Mouse (Mus musculus): ENCODE measurements around the gene Ankrd27. TPM values are rescaled to one million over a fixed set of nuclear protein-coding genes. Genes with fewer than 3 reads are reported as not detected.

Gene Ankrd27
- polyA plus RNA-seq, 1 experiment, result 65.3 TPM

GRCm38 (mm10) chr7:35594311-35594710 is 8.3 kb downstream of the Ankrd27 start:
- no peak for TF ChIP-seq POLR2A (IDR thresholded peaks at IDR 0.05; ENCODE audit: low read depth, low read length)
- no peak for TF ChIP-seq CTCF (IDR thresholded peaks at IDR 0.05; ENCODE audit: borderline replicate concordance, insufficient read depth, low read length)
- Histone ChIP-seq H3K4me1 (ENCODE audit: control insufficient read depth, insufficient read depth, low read length) (peaks cover 4% of the 10 kb centered on the region), H3K27ac (ENCODE audit: insufficient read depth, low read length) (no peak overlapping the region), H3K4me3 (ENCODE audit: insufficient read depth, low read length) (no peak overlapping the region)

GRCm38 (mm10) chr7:35599492-35599891 is 13.4 kb downstream of the Ankrd27 start:
- Histone ChIP-seq H3K27ac (ENCODE audit: insufficient read depth, low read length) (no peak overlapping the region), H3K4me1 (ENCODE audit: control insufficient read depth, insufficient read depth, low read length) (no peaks in the 10 kb centered on the region)
- TF ChIP-seq POLR2A (IDR thresholded peaks at IDR 0.05; ENCODE audit: low read depth, low read length) (no peak), CTCF (IDR thresholded peaks at IDR 0.05; ENCODE audit: borderline replicate concordance, insufficient read depth, low read length) (peak; percentile 52; the same call in 1 of the 2 replicates)

GRCm38 (mm10) chr7:35600031-35600430 is 14.0 kb downstream of the Ankrd27 start:
- H3K4me3 ChIP-seq (ENCODE audit: insufficient read depth, low read length), result no peak overlapping the region
- TF ChIP-seq POLR2A (IDR thresholded peaks at IDR 0.05; ENCODE audit: low read depth, low read length) (no peak), CTCF (IDR thresholded peaks at IDR 0.05; ENCODE audit: borderline replicate concordance, insufficient read depth, low read length) (no peak)
- H3K4me1 ChIP-seq (ENCODE audit: control insufficient read depth, insufficient read depth, low read length), result no peaks in the 10 kb centered on the region
- no peak overlapping the region for H3K27ac ChIP-seq (ENCODE audit: insufficient read depth, low read length)

More at GRCm38 (mm10) chr7:35599492-35599891, 13.4 kb downstream of the Ankrd27 start:
- no peak overlapping the region for H3K4me3 ChIP-seq (ENCODE audit: insufficient read depth, low read length)

GRCm38 (mm10) chr7:35601106-35601505 is 15.1 kb downstream of the Ankrd27 start:
- no peak overlapping the region for H3K4me3 ChIP-seq (ENCODE audit: insufficient read depth, low read length)
- no peak overlapping the region for H3K27ac ChIP-seq (ENCODE audit: insufficient read depth, low read length)
- no peak for TF ChIP-seq CTCF (IDR thresholded peaks at IDR 0.05; ENCODE audit: borderline replicate concordance, insufficient read depth, low read length)
- H3K4me1 ChIP-seq (ENCODE audit: control insufficient read depth, insufficient read depth, low read length), result no peaks in the 10 kb centered on the region

GRCm38 (mm10) chr7:35602766-35603165 is 16.7 kb downstream of the Ankrd27 start:
- no peak for TF ChIP-seq CTCF (IDR thresholded peaks at IDR 0.05; ENCODE audit: borderline replicate concordance, insufficient read depth, low read length)
- TF ChIP-seq POLR2A (IDR thresholded peaks at IDR 0.05; ENCODE audit: low read depth, low read length), result no peak
- H3K27ac ChIP-seq (ENCODE audit: insufficient read depth, low read length), result no peak overlapping the region
- H3K4me3 ChIP-seq (ENCODE audit: insufficient read depth, low read length), result no peak overlapping the region
- no peaks in the 10 kb centered on the region for H3K4me1 ChIP-seq (ENCODE audit: control insufficient read depth, insufficient read depth, low read length)

GRCm38 (mm10) chr7:35606816-35607215 is 20.8 kb downstream of the Ankrd27 start:
- H3K27ac ChIP-seq (ENCODE audit: insufficient read depth, low read length), result no peak overlapping the region
- H3K4me1 ChIP-seq (ENCODE audit: control insufficient read depth, insufficient read depth, low read length), result no peaks in the 10 kb centered on the region
- H3K4me3 ChIP-seq (ENCODE audit: insufficient read depth, low read length), result no peak overlapping the region
- TF ChIP-seq POLR2A (IDR thresholded peaks at IDR 0.05; ENCODE audit: low read depth, low read length) (no peak), CTCF (IDR thresholded peaks at IDR 0.05; ENCODE audit: borderline replicate concordance, insufficient read depth, low read length) (no peak)

GRCm38 (mm10) chr7:35609245-35609644 is 23.2 kb downstream of the Ankrd27 start:
- Histone ChIP-seq H3K27ac (ENCODE audit: insufficient read depth, low read length) (no peak overlapping the region), H3K4me1 (ENCODE audit: control insufficient read depth, insufficient read depth, low read length) (no peaks in the 10 kb centered on the region), H3K4me3 (ENCODE audit: insufficient read depth, low read length) (no peak overlapping the region)
- TF ChIP-seq POLR2A (IDR thresholded peaks at IDR 0.05; ENCODE audit: low read depth, low read length), result no peak
- no peak for TF ChIP-seq CTCF (IDR thresholded peaks at IDR 0.05; ENCODE audit: borderline replicate concordance, insufficient read depth, low read length)

GRCm38 (mm10) chr7:35617513-35617912 is 31.5 kb downstream of the Ankrd27 start:
- Histone ChIP-seq H3K4me1 (ENCODE audit: control insufficient read depth, insufficient read depth, low read length) (no peaks in the 10 kb centered on the region), H3K27ac (ENCODE audit: insufficient read depth, low read length) (no peak overlapping the region), H3K4me3 (ENCODE audit: insufficient read depth, low read length) (no peak overlapping the region)
- TF ChIP-seq CTCF (IDR thresholded peaks at IDR 0.05; ENCODE audit: borderline replicate concordance, insufficient read depth, low read length) (no peak), POLR2A (IDR thresholded peaks at IDR 0.05; ENCODE audit: low read depth, low read length) (no peak)

- H3K27ac ChIP-seq (ENCODE audit: insufficient read depth, low read length), result no peak overlapping the region
- TF ChIP-seq POLR2A (IDR thresholded peaks at IDR 0.05; ENCODE audit: low read depth, low read length), result no peak
- TF ChIP-seq CTCF (IDR thresholded peaks at IDR 0.05; ENCODE audit: borderline replicate concordance, insufficient read depth, low read length), result no peak
Measured at GRCm38 (mm10) chr7:35622626-35623025, 36.6 kb downstream of the Ankrd27 start.

GRCm38 (mm10) chr7:35626038-35626437 is 40.0 kb downstream of the Ankrd27 start:
- no peak for TF ChIP-seq POLR2A (IDR thresholded peaks at IDR 0.05; ENCODE audit: low read depth, low read length)
- no peak for TF ChIP-seq CTCF (IDR thresholded peaks at IDR 0.05; ENCODE audit: borderline replicate concordance, insufficient read depth, low read length)
- Histone ChIP-seq H3K4me1 (ENCODE audit: control insufficient read depth, insufficient read depth, low read length) (no peaks in the 10 kb centered on the region), H3K27ac (ENCODE audit: insufficient read depth, low read length) (no peak overlapping the region)

More at GRCm38 (mm10) chr7:35622626-35623025, 36.6 kb downstream of the Ankrd27 start:
- no peaks in the 10 kb centered on the region for H3K4me1 ChIP-seq (ENCODE audit: control insufficient read depth, insufficient read depth, low read length)
- no peak overlapping the region for H3K4me3 ChIP-seq (ENCODE audit: insufficient read depth, low read length)

GRCm38 (mm10) chr7:35627371-35627770 is 41.3 kb downstream of the Ankrd27 start:
- Histone ChIP-seq H3K4me1 (ENCODE audit: control insufficient read depth, insufficient read depth, low read length) (no peaks in the 10 kb centered on the region), H3K4me3 (ENCODE audit: insufficient read depth, low read length) (no peak overlapping the region), H3K27ac (ENCODE audit: insufficient read depth, low read length) (no peak overlapping the region)
- TF ChIP-seq POLR2A (IDR thresholded peaks at IDR 0.05; ENCODE audit: low read depth, low read length) (no peak), CTCF (IDR thresholded peaks at IDR 0.05; ENCODE audit: borderline replicate concordance, insufficient read depth, low read length) (no peak)

More at GRCm38 (mm10) chr7:35626038-35626437, 40.0 kb downstream of the Ankrd27 start:
- no peak overlapping the region for H3K4me3 ChIP-seq (ENCODE audit: insufficient read depth, low read length)

Measured in embryonic fibroblast, embryonic 13.5 days (primary cell).